Mouse (Mus musculus) neural tube, embryonic 13.5 days (tissue): Measurements from ENCODE around the gene Zfp655. TPM values are rescaled to one million over a fixed set of nuclear protein-coding genes. Genes with fewer than 3 reads are reported as not detected.

Experiments used
- ATAC-seq: fragments of 200-750 bp; cut with Nextera tagmentation; 2 replicates; pipeline ENCODE4 v1.8.0; 2017; ENCODE audit warnings: low read depth, mild to moderate bottlenecking, moderate TSS enrichment, moderate library complexity
- H3K27ac ChIP-seq: fragments of 300-500 bp; sonication (generic); replicated peaks from 2 replicates; pipeline ENCODE4 v1.5.1; 2015; ENCODE audit warnings: moderate library complexity, mild to moderate bottlenecking, inconsistent platforms
- H3K27me3 ChIP-seq: fragments of 300-500 bp; sonication (generic); 2 replicates; pipeline ENCODE4 v1.6.1; 2015; ENCODE audit warnings: mild to moderate bottlenecking, inconsistent platforms
- H3K36me3 ChIP-seq: fragments of 300-500 bp; sonication (generic); 2 replicates; pipeline ENCODE4 v1.6.1; 2015; ENCODE audit warnings: mild to moderate bottlenecking, inconsistent platforms
- H3K4me1 ChIP-seq: fragments of 300-500 bp; sonication (generic); replicated peaks from 2 replicates; pipeline ENCODE4 v1.6.1; 2015; ENCODE audit warnings: inconsistent platforms
- H3K4me2 ChIP-seq: fragments of 300-500 bp; sonication (generic); 2 replicates; pipeline ENCODE4 v1.6.1; 2015; ENCODE audit warnings: inconsistent platforms, mild to moderate bottlenecking, moderate library complexity
- H3K4me3 ChIP-seq: fragments of 300-500 bp; sonication (generic); 2 replicates; pipeline ENCODE4 v1.5.1; 2015; ENCODE audit warnings: mild to moderate bottlenecking, inconsistent platforms
- H3K9ac ChIP-seq: fragments of 300-500 bp; sonication (generic); 2 replicates; pipeline ENCODE4 v1.6.1; 2015; ENCODE audit warnings: moderate library complexity, mild to moderate bottlenecking, inconsistent platforms
- H3K9me3 ChIP-seq: fragments of 300-500 bp; sonication (generic); 2 replicates; pipeline ENCODE4 v1.6.1; 2016; ENCODE audit warnings: inconsistent platforms
- WGBS: fragments of 180-500 bp; shearing (Covaris S2); methylation state at CpG from one replicate; pipeline ENCODE4 v1.1.7; 2015; 5-methylcytosine and 5-hydroxymethylcytosine counted together
- polyA plus RNA-seq: library from polyadenylated mRNA; unstranded; fragments of >200 nt; fragmentation: Nextera tagmentation; extraction: Ambion mirVana; gene quantifications from 2 replicates; pipeline ENCODE4 v1.2.1, GENCODE M21; 2015

The Zfp655 gene
- polyA plus RNA-seq = 35.3 and 41.2 TPM in 2 replicates

DNA sequence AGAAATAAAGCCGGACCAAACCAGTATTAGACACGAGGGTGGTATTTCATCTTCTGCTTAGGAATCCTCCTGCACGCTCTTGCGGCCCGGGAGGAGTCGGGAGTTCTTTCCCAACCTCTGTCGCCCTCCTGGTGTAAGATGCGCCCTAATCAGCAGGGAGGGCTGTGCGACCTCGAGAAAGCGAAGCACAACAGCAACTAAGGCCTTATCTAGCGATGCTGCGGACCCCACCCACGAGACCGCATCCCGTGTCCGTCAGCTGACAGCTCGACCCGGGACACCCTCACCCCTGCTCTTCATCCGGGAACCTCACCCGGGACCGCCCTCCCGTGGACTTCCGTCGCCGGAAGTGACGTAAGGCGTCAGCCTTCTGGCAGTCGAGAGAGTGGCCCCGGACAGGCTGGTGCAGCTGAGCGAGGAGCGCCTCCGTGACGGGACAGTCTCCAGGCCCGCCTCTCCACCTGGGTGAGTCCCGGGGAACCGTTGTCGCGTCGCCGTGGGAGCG lies at the start of gene Zfp655:
Zfp655 (plus strand) TSS at position 349 of the 505 bp plus-strand sequence.
- H3K4me1 ChIP-seq = peaks cover 23% of the 10 kb centered on the region
- H3K27ac ChIP-seq = peak within 1 kb of the TSS; percentile 94
- H3K9me3 ChIP-seq = no peaks in the 10 kb centered on the region
- H3K4me2 ChIP-seq = peak within 1 kb of the TSS; percentile 85
- peaks cover 31% of the 10 kb centered on the region for H3K36me3 ChIP-seq
- peak within 1 kb of the TSS; percentile 99 for H3K9ac ChIP-seq
- under 1% methylated on average over 42 of the region's 42 CpGs for WGBS
- H3K27me3 ChIP-seq = no peaks in the 10 kb centered on the region
- ATAC-seq = peak; percentile 97
- peak within 1 kb of the TSS; percentile 100 for H3K4me3 ChIP-seq

GRCm38 (mm10) chr5:145185244-145185643 lies 46.3 kb upstream of the Zfp655 start:
- no peak overlapping the region for H3K4me2 ChIP-seq
- peaks cover 10% of the 10 kb centered on the region for H3K4me1 ChIP-seq
- 89% methylated on average over 2 of the region's 2 CpGs for WGBS
- H3K27ac ChIP-seq = no peak overlapping the region
- peaks cover 80% of the 10 kb centered on the region for H3K36me3 ChIP-seq
- no peaks in the 10 kb centered on the region for H3K27me3 ChIP-seq
- ATAC-seq = no peak
- no peak overlapping the region for H3K4me3 ChIP-seq
- H3K9me3 ChIP-seq = no peaks in the 10 kb centered on the region
- H3K9ac ChIP-seq = no peak overlapping the region

GRCm38 (mm10) chr5:145189416-145189815 lies 42.1 kb upstream of the Zfp655 start:
- Histone ChIP-seq H3K4me2 (peak overlapping the region; percentile 68), H3K36me3 (peaks cover 49% of the 10 kb centered on the region), H3K9ac (no peak overlapping the region), H3K27ac (no peak overlapping the region), H3K27me3 (no peaks in the 10 kb centered on the region), H3K4me3 (no peak overlapping the region), H3K4me1 (peaks cover 22% of the 10 kb centered on the region), H3K9me3 (no peaks in the 10 kb centered on the region)
- 93% methylated on average over 6 of the region's 6 CpGs for WGBS
- ATAC-seq = no peak

DNA sequence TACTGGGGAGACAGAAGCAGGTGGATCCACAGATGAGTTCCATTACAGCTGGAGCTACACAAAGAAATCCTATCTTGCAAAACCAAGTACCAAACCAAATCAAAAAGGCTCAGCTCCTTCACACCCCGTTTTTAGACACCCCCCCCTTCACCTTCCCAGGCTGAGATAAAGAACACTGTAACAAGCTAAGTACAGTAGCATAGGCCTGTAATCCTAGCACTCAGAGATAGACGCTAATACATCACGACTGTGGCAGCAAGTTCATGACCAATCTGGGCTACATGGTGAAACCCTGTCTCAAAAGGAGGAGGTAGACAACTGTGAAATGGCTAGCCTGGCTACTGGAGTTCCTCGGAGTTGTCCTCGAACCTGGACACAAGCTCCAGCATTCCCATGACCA lies 41.1 kb upstream of the Zfp655 start:
- Histone ChIP-seq H3K4me1 (peaks cover 22% of the 10 kb centered on the region), H3K4me2 (peak overlapping the region; percentile 68), H3K27me3 (no peaks in the 10 kb centered on the region), H3K9me3 (no peaks in the 10 kb centered on the region), H3K4me3 (peak overlapping the region; percentile 73), H3K27ac (no peak overlapping the region; the same call in 1 of the 2 replicates), H3K36me3 (peaks cover 50% of the 10 kb centered on the region), H3K9ac (peak overlapping the region; percentile 91)
- no peak for ATAC-seq
- 63% methylated on average over 5 of the region's 5 CpGs for WGBS

DNA sequence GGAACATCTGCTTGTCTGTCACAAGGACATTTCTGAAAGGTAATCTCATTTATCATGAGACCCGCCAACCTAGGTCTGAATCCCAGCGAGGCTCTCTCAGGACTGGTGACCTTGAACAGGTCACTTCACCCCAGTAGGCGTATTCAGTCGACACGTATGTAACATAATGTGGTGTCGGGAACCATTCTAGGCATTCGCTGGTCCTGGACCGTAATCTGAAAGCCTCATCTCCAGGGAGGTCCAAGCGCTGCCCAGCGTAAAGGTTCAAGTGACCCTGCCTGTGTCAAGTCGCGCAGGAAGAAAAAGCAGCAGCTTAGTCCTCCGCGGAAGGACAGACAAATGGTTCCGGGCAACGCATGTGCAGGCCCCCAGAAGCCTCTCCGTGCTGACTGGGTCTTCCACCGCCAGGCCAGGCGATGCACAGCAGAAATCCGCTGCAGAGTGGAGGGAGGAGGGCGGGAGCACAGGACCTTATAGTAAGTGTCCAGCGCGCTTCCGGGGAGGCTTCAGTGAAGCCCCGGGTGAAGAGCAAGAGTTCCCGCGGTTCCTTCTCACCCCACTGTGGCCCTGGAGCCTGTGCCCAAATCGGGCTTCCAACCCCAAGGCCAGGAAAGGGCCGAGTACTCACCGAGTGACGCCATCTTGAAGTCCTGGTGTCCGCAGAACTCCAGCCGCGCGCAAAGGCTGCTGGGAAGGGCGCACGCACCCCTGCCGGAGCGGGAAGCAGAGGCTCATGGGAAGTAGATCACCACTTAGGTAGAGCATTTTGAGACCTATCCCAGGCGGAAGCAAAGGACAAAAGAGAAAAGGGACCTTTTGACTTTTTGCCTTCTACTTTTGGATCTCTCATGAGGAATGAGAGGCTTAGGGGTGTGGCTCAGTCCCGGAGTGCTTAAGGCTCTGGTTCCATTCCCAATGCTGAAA lies 40.4 kb upstream of the Zfp655 start:
- H3K4me3 ChIP-seq = peak overlapping the region; percentile 73
- peak; percentile 88 for ATAC-seq
- H3K4me2 ChIP-seq = peak overlapping the region; percentile 68
- no peaks in the 10 kb centered on the region for H3K27me3 ChIP-seq
- under 1% methylated on average over 41 of the region's 41 CpGs for WGBS
- H3K27ac ChIP-seq = peak overlapping the region; percentile 91
- H3K9ac ChIP-seq = peak overlapping the region; percentile 91
- no peaks in the 10 kb centered on the region for H3K9me3 ChIP-seq
- peaks cover 22% of the 10 kb centered on the region for H3K4me1 ChIP-seq
- H3K36me3 ChIP-seq = peaks cover 50% of the 10 kb centered on the region

DNA sequence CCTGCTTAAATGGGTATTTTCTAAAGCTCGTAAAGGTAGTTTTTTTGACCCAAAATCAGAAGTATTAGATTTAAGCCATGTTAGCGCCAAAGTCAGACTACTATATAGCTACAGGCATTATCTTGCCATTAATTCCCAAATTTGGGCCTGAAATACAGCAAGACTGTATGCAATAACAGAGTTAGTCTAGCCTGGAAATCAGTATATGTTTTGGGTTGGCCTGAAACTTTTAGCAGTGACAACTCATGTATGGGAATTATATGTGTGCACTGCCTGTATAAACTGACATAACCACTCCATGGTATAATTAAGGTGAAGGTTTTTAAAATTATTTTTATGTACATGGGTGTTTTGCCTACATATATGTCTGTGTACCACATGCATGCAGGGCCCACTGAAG lies 39.6 kb upstream of the Zfp655 start, which contains the start of gene Atp5j2:
Atp5j2 (minus strand) TSS at position 101 of the 400 bp plus-strand sequence.
- H3K9ac ChIP-seq = peak within 1 kb of the TSS; percentile 91
- H3K27me3 ChIP-seq = no peaks in the 10 kb centered on the region
- H3K9me3 ChIP-seq = no peaks in the 10 kb centered on the region
- H3K4me1 ChIP-seq = peaks cover 22% of the 10 kb centered on the region
- H3K27ac ChIP-seq = peak within 1 kb of the TSS; percentile 91
- H3K4me3 ChIP-seq = peak within 1 kb of the TSS; percentile 73
- 89% methylated on average over 2 of the region's 2 CpGs for WGBS
- H3K36me3 ChIP-seq = peaks cover 48% of the 10 kb centered on the region
- peak within 1 kb of the TSS; percentile 68 for H3K4me2 ChIP-seq
- no peak for ATAC-seq

- peak overlapping the region; percentile 98 for H3K4me2 ChIP-seq
- H3K9me3 ChIP-seq = no peaks in the 10 kb centered on the region
- no peak overlapping the region for H3K27ac ChIP-seq
- 0 out of 2 replicates have a peak overlapping the region, but pooled peaks have one; percentile 91 for H3K9ac ChIP-seq
- H3K36me3 ChIP-seq = peaks cover 30% of the 10 kb centered on the region
- H3K4me1 ChIP-seq = peaks cover 27% of the 10 kb centered on the region
- peak overlapping the region; percentile 89 for H3K4me3 ChIP-seq
- 80% methylated on average over 7 of the region's 7 CpGs for WGBS
- ATAC-seq = no peak
- H3K27me3 ChIP-seq = no peaks in the 10 kb centered on the region
Observed at GRCm38 (mm10) chr5:145200387-145200786, 31.1 kb upstream of the Zfp655 start.

DNA sequence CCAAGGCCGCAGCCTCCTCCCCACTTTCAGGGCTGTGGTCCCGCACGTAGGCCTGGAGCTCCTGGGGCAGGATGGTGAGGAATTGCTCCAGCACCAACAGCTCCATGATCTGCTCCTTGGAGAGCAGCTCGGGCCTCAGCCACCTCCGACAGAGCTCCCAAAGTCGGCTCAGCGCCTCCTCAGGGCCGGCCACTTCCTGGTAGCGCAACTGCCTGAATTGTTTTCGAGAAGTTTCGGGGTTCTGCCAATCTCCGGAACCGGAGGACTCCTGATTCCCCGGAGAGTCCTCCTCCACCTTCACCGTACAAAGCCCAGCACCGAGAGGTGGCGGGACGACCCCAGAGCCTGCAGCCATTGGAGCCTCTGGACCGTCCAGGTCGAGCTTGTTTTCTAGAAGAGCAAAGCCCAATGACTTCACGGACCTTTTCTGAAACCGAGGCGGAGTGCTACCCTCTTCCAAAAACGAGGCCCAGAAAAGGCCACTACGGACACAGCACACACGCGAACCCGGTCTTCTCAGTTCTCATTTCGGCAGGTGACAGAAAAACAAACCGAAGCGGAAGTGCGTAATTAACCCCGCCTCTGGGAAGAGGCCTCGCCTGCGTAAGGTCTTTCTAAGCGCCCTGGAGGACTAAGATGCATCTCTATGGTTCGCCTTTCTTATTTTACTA lies 30.1 kb upstream of the Zfp655 start, which contains the start of gene Zkscan14:
Zkscan14 (minus strand) TSS at position 548 of the 671 bp plus-strand sequence.
- Histone ChIP-seq H3K9me3 (no peaks in the 10 kb centered on the region), H3K9ac (peak within 1 kb of the TSS; percentile 91), H3K36me3 (peaks cover 20% of the 10 kb centered on the region), H3K27me3 (no peaks in the 10 kb centered on the region), H3K4me1 (peaks cover 35% of the 10 kb centered on the region), H3K27ac (peak within 1 kb of the TSS; percentile 74), H3K4me2 (peak within 1 kb of the TSS; percentile 98), H3K4me3 (peak within 1 kb of the TSS; percentile 89)
- ATAC-seq = no peak
- WGBS = 1% methylated on average over 37 of the region's 37 CpGs

DNA sequence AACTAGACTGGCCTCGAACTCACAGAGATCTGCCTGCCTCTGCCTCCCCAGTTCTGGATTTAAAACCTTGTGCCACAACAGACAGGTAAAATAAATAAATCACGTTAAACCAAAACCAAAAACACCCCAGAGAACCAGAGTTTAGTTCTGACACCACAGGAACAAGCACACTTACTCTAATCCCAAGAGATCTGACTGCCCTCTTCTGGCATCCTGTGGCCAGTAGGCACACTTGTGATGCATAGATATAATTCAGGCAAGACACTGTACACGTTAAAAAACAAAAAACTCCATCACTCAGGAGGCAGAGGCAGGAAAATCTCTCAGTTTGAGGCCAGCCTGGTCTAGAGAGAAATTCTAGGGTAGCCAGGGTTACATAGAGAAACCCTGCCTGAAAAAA lies 29.1 kb upstream of the Zfp655 start:
- no peak overlapping the region for H3K27ac ChIP-seq
- H3K27me3 ChIP-seq = no peaks in the 10 kb centered on the region
- ATAC-seq = no peak
- H3K4me3 ChIP-seq = no peak overlapping the region; the same call in 1 of the 2 replicates
- WGBS = 50% methylated on average over 3 of the region's 3 CpGs
- H3K9ac ChIP-seq = no peak overlapping the region
- H3K36me3 ChIP-seq = peaks cover 18% of the 10 kb centered on the region
- peaks cover 35% of the 10 kb centered on the region for H3K4me1 ChIP-seq
- H3K4me2 ChIP-seq = no peak overlapping the region
- H3K9me3 ChIP-seq = no peaks in the 10 kb centered on the region

- Histone ChIP-seq H3K27me3 (no peaks in the 10 kb centered on the region), H3K9me3 (no peaks in the 10 kb centered on the region), H3K27ac (peak within 1 kb of the TSS; percentile 90), H3K36me3 (peaks cover 14% of the 10 kb centered on the region), H3K9ac (peak within 1 kb of the TSS; percentile 70), H3K4me1 (peaks cover 35% of the 10 kb centered on the region), H3K4me2 (peak within 1 kb of the TSS; percentile 62), H3K4me3 (peak within 1 kb of the TSS; percentile 52)
- under 1% methylated on average over 22 of the region's 22 CpGs for WGBS
- ATAC-seq = peak; percentile 95
Observed at GRCm38 (mm10) chr5:145203936-145204691, 27.4 kb upstream of the Zfp655 start, which contains the start of gene Zkscan5. Zkscan5 (plus strand) TSS chr5:145204562.

DNA sequence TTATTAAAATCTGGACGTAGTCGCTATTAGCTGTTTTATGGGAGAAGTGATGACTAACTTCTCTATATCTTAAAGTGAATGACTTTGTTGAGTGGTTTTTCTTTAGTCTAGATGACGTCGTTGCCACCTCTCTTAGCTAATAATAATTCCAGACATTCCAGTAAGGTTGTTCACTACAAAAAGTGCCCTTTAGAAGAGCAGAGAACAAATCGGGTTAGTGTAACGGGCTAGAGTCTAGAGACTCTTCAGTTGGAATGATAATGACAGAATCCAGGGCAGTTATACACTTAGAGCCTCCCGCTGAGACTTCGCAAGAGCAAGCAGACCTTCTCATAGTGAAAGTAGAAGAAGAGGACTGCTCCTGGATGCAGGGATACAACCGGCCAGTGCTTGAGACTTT lies 26.5 kb upstream of the Zfp655 start:
- no peak for ATAC-seq
- Histone ChIP-seq H3K9ac (peak overlapping the region; percentile 70), H3K36me3 (peaks cover 24% of the 10 kb centered on the region), H3K4me1 (peaks cover 26% of the 10 kb centered on the region), H3K4me3 (peak overlapping the region; percentile 52), H3K27me3 (no peaks in the 10 kb centered on the region), H3K4me2 (peak overlapping the region; percentile 62), H3K27ac (no peak overlapping the region), H3K9me3 (no peaks in the 10 kb centered on the region)
- 18% methylated on average over 9 of the region's 9 CpGs for WGBS
